Mouse (Mus musculus): ENCODE measurements around the gene Pigx. TPM values are rescaled to one million over a fixed set of nuclear protein-coding genes. Genes with fewer than 3 reads are reported as not detected.

Pigx gene
- 87.2 and 102 TPM in 2 replicates for polyA plus RNA-seq (2016; fragmentation: Nextera tagmentation; extraction: Ambion mirVana)

DNA sequence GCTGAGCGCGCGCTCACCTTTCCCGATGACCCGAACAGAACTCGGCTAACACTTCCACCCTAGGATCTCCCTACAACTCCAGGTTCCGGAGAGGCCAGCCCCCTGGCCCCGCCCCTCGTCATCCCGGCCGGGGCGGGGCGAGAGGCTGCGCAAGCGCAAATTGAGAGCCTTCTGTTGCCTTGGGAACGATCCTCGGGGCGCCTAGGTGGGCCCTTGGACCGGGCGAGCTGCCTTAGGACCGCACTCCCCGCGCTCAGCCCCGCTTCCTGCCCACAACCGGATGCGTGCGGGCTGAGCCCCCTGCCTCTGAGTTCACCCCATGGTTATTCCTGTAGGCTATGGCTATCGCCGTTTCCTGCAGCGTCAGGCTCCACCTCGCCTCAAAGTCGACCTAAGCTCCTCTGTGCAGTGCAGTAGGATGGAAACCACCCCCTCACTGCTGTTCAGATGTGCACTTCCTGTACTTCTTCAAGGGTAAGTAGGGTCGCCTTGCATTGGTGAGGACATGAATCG lies at the start of gene Pigx, which contains the start of gene Cep19:
TSS of gene Pigx (minus strand) at position 103 of the 513 bp plus-strand sequence.
TSS of gene Cep19 (plus strand) at position 163 of the 513 bp plus-strand sequence.
- under 1% methylated on average over 34 of the region's 34 CpGs for WGBS
- Histone ChIP-seq H3K9me3 (no peaks in the 10 kb centered on the region), H3K36me3 (peaks cover 38% of the 10 kb centered on the region), H3K27ac (peak within 1 kb of the TSS; percentile 94), H3K4me3 (peak within 1 kb of the TSS; percentile 87), H3K27me3 (ENCODE audit: insufficient read depth, poor library complexity, severe bottlenecking) (no peaks in the 10 kb centered on the region), H3K4me1 (peaks cover 9% of the 10 kb centered on the region)
- DNase-seq (ENCODE audit: low spot score): peak; percentile 95

DNA sequence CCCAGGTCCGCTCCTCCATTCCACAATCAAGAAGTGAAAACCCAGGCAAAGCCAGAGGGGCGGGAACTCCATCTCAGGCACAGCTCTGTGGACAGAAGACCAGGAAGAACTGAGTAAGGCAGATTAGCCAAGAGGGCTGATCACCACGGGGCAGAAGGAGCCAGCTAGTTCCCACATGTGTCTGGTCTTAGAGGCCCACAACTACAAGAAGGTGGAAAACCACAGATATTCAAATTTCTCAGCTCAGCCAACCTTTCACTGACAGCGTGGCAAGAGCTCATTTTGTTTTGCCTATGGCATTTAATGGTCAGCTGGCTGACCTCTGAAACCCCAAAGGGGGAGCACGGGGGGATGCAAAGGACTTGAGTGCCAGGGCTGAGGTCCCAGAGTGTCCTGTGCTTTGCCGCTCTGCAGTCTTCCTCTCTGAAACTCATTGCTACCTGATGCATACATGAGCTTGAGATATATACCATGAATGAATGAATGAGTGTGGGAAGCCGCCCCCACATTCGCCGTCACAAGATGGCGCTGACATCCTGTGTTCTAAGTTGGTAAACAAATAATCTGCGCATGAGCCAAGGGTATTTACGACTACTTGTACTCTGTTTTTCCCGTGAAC lies 48.2 kb upstream of the Pigx start:
- peak overlapping the region; percentile 49; the same call in 1 of the 2 replicates for H3K27ac ChIP-seq
- H3K4me1 ChIP-seq: 0 out of 2 replicates have a peak, but pooled peaks cover 6% of the 10 kb centered on the region
- H3K4me3 ChIP-seq: peak overlapping the region; percentile 35
- H3K27me3 ChIP-seq (ENCODE audit: insufficient read depth, poor library complexity, severe bottlenecking): no peaks in the 10 kb centered on the region
- 53% methylated on average over 12 of the region's 13 CpGs for WGBS
- H3K36me3 ChIP-seq: peaks cover 21% of the 10 kb centered on the region
- no peaks in the 10 kb centered on the region; the same call in 1 of the 2 replicates for H3K9me3 ChIP-seq
- no peak for DNase-seq (ENCODE audit: low spot score)

DNA sequence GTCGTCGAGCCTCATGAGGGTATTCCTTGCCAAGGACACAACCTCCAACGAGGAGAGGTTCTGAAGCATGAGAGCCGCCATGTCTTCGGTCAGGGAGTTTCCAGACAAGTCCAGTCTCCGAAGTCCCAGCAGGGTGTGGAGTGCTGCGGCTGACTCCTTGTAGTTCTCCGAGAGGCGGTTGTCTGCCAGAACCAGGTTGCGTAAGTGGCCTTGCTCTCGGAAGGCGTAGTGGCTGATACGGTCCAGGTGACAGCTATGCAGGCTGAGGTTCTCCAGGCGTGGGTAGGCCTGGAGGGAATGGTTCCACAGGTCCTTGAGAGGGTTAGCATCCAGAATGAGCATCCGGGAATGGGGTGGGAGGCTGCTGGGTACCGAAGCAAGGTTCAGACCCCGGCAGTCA lies 45.1 kb upstream of the Pigx start:
- 88% methylated on average over 17 of the region's 17 CpGs for WGBS
- Histone ChIP-seq H3K4me3 (no peak overlapping the region), H3K9me3 (no peaks in the 10 kb centered on the region; the same call in 1 of the 2 replicates), H3K27ac (no peak overlapping the region), H3K4me1 (0 out of 2 replicates have a peak, but pooled peaks cover 6% of the 10 kb centered on the region), H3K36me3 (peaks cover 21% of the 10 kb centered on the region), H3K27me3 (ENCODE audit: insufficient read depth, poor library complexity, severe bottlenecking) (no peaks in the 10 kb centered on the region)
- DNase-seq (ENCODE audit: low spot score): no peak

DNA sequence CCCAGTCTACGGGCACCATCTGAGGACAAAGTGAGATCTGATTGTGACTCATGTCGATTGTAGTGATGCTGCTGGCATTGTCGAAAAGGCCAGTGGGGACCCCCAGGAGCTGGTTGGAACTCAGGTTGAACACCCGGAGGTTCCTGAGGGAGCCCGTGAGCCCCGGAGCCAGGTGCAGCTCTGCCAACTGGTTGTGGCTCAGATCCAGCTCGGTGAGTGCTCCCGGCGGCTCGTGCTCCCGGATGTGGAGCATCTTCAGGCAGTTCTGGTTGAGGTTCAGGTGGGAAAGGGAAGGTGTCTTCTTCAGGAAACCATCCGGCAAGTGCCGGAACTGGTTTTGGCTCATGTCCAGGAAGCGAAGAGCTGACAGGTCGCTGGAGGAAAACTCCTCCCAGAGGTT lies 44.2 kb upstream of the Pigx start:
- Histone ChIP-seq H3K36me3 (peaks cover 21% of the 10 kb centered on the region), H3K27ac (no peak overlapping the region), H3K27me3 (ENCODE audit: insufficient read depth, poor library complexity, severe bottlenecking) (no peaks in the 10 kb centered on the region), H3K9me3 (no peaks in the 10 kb centered on the region; the same call in 1 of the 2 replicates), H3K4me1 (0 out of 2 replicates have a peak, but pooled peaks cover 6% of the 10 kb centered on the region), H3K4me3 (no peak overlapping the region)
- 92% methylated on average over 15 of the region's 15 CpGs for WGBS
- no peak for DNase-seq (ENCODE audit: low spot score)

DNA sequence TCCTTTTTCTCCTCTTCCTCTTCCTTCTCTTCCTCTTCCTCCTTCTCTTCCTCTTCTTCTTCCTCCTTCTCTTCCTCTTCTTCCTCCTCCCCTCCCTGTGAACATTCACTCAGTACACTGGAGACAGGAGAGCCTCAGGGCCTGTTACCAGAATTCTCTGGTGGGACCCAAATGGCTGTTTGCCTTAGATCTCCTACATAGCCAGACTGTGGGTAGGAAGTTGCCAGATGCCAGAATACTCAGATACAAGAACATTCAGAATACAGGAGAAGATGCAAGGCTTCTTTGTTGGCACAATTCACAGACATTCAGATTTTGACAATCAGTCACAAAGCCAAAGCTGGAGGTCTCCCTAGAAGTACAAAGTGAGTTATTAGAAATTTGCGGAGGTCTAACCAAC lies 39.4 kb upstream of the Pigx start:
- H3K36me3 ChIP-seq: peaks cover 12% of the 10 kb centered on the region

DNA sequence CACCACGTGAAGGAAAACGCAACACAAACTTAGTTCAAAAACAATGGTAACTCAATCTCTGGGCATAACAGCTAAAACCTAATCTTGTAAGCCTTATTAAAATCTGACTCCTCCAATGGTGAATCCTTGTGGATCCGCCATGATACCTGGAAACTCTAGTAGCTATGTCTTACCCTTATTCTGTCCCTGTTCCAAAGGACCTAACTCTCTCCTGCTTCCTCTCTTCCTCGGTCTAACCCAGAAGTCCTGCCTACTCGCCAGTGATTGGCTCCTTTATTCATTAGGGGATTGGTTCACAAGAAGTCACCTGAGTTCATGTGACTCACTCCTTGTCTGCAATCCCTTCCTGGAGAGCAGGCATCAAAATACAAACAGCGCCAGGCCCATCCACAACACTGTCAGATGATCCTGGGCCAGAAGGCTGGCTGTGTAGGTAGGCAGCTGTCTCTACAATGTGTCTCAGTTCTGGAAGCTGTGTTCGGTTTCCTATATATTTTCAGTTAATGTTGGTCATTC lies 36.4 kb upstream of the Pigx start:
- no peak overlapping the region for H3K4me3 ChIP-seq
- H3K27ac ChIP-seq: no peak overlapping the region
- 80% methylated on average over 7 of the region's 7 CpGs for WGBS
- H3K36me3 ChIP-seq: no peaks in the 10 kb centered on the region
- H3K27me3 ChIP-seq (ENCODE audit: insufficient read depth, poor library complexity, severe bottlenecking): no peaks in the 10 kb centered on the region
- DNase-seq (ENCODE audit: low spot score): no peak
- no peaks in the 10 kb centered on the region for H3K4me1 ChIP-seq
- no peaks in the 10 kb centered on the region for H3K9me3 ChIP-seq

More for the DNA sequence above, 39.4 kb upstream of the Pigx start:
- Histone ChIP-seq H3K9me3 (no peaks in the 10 kb centered on the region; the same call in 1 of the 2 replicates), H3K27me3 (ENCODE audit: insufficient read depth, poor library complexity, severe bottlenecking) (no peaks in the 10 kb centered on the region), H3K27ac (no peak overlapping the region), H3K4me3 (no peak overlapping the region), H3K4me1 (no peaks in the 10 kb centered on the region)
- WGBS: 90% methylated on average over 1 of the region's 1 CpGs
- DNase-seq (ENCODE audit: low spot score): no peak

DNA sequence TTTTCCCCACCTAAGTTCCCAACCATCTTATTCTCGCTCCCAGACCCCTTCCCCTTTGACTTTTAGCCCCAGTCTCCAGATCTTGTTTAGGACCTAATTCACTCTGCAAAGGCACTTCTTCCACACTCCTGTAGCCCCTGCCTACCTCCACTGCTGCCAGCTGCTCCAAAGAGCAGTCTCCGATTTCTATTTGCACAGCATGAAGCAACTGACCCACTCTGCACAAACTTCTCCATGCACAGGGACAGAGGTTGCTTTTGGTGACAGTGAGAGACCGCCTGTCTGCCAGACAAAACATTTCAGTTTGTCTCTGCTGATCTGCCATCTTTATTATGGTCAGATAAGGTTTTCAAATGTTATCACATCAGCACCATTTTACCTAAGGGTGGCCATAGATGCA lies 33.6 kb upstream of the Pigx start:
- Histone ChIP-seq H3K4me1 (peaks cover 10% of the 10 kb centered on the region; the same call in 1 of the 2 replicates), H3K36me3 (no peaks in the 10 kb centered on the region), H3K9me3 (no peaks in the 10 kb centered on the region), H3K4me3 (no peak overlapping the region), H3K27me3 (ENCODE audit: insufficient read depth, poor library complexity, severe bottlenecking) (no peaks in the 10 kb centered on the region), H3K27ac (no peak overlapping the region)
- WGBS: 79% methylated on average over 3 of the region's 3 CpGs
- DNase-seq (ENCODE audit: low spot score): no peak

DNA sequence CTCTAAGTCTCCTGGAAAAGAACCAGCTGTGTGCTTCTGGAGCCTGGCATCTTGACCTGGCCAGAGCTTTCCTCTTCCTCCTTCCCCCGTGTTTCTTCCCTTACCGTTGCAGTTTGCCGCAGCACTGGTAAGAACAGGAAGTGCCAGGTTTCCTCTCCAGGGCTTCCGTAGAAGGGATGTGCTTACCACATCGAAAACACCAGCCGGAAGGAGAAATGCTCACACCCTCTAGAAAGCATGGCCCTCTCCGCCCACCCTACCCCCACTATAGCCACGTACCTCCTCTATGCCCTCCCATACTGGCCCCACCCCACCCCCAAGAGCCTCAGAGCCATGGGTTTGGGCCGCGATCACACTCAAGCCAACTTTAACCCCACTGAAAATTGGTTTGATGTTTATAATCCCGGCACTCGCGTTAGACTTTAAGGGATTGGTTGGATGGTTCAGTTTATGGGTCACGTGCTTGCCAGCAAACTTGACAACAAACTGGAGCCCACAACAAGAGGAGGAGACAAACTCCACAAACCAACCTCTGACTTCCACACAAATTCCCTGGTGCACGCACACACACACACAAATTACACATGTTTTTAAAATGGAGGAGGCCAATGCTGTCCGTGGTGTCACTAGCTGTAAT lies 30.8 kb upstream of the Pigx start:
- Histone ChIP-seq H3K27me3 (ENCODE audit: insufficient read depth, poor library complexity, severe bottlenecking) (no peaks in the 10 kb centered on the region), H3K4me1 (peaks cover 10% of the 10 kb centered on the region; the same call in 1 of the 2 replicates), H3K4me3 (peak overlapping the region; percentile 44), H3K27ac (peak overlapping the region; percentile 79; the same call in 1 of the 2 replicates), H3K9me3 (no peaks in the 10 kb centered on the region), H3K36me3 (no peaks in the 10 kb centered on the region)
- no peak for DNase-seq (ENCODE audit: low spot score)
- WGBS: 55% methylated on average over 16 of the region's 16 CpGs

DNA sequence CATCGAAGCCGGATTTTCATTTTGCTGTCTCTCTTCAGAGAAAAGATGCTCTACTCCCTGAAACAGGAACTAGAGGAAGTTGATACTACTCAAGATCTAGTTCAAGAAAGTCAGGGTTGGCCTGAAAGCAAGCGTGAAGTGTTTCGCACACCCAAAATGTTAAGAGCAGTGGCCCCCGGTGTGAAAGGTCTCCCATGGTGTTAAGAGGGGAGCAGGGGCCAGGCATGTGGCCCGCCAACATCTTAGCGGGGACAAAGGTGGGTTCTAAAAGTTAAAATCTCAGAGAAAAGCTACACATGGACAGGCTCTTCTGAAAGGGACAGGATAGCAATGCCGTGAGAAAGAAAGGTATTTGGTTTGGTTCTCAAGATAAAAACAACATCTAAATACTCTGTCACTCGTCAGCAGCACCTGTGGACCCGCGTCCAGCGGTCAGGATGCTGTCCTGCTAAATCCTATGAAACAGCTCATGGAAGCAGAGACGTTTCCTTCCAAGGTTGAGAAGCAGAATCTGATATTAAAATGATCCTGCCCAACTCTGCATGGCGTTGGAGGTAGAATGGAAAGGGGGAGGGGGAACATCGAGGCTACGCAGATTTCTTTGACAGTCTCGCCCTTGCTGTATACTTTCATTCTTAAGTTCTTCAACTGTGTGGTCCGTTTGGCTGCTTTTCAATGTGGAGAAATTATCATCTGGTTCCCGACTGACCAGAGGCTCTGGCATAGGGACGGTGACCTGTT lies 30.1 kb upstream of the Pigx start:
- Histone ChIP-seq H3K27me3 (ENCODE audit: insufficient read depth, poor library complexity, severe bottlenecking) (no peaks in the 10 kb centered on the region), H3K4me3 (peak overlapping the region; percentile 44), H3K4me1 (peaks cover 10% of the 10 kb centered on the region; the same call in 1 of the 2 replicates), H3K9me3 (no peaks in the 10 kb centered on the region), H3K36me3 (no peaks in the 10 kb centered on the region), H3K27ac (peak overlapping the region; percentile 79; the same call in 1 of the 2 replicates)
- no peak for DNase-seq (ENCODE audit: low spot score)
- 63% methylated on average over 20 of the region's 20 CpGs for WGBS

DNA sequence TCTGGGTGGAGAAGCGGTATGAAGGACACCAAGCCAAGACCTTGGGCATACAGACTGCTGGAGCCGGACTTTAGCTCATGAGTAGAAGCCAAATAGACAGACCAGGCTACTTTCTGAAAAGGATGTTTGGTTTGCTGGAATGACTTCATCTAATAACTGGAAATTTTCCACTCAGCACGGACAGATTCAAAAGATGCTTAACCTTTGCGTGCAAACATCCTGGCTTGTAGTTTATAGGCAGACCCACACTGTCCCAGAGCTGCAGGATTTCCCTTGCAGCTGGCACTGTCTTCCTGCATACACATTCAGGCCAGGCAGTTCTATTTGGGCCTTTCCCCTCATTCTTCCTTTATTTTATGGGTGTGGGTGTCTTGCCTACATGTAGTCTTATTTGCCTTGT lies 27.5 kb upstream of the Pigx start:
- DNase-seq (ENCODE audit: low spot score): no peak
- Histone ChIP-seq H3K27ac (no peak overlapping the region), H3K4me3 (no peak overlapping the region)

DNA sequence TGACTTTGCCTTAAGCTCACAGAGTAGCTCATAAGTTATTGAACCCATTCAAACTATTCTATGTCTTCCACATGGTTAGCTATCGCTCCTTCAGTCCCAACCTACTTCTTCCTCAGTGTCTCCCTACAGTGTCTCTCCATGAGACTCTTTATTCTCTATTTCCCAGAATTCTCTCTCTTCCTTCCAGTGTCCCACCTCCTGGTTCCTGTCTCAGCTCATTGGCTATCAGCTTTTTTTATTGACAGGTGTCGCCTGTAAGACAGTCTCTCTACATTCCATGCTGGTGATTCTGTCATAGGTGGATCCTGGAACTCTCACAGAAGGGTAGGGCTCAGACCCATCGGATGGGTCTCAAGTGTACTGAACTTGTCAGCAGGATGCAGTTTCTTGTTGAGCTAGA lies 25.8 kb upstream of the Pigx start:
- Histone ChIP-seq H3K9me3 (no peaks in the 10 kb centered on the region), H3K4me1 (peaks cover 10% of the 10 kb centered on the region; the same call in 1 of the 2 replicates), H3K27me3 (ENCODE audit: insufficient read depth, poor library complexity, severe bottlenecking) (no peaks in the 10 kb centered on the region), H3K36me3 (no peaks in the 10 kb centered on the region), H3K4me3 (no peak overlapping the region), H3K27ac (no peak overlapping the region)
- 82% methylated on average over 3 of the region's 3 CpGs for WGBS
- DNase-seq (ENCODE audit: low spot score): no peak

More for the DNA sequence above, 27.5 kb upstream of the Pigx start:
- H3K9me3 ChIP-seq: no peaks in the 10 kb centered on the region
- no peaks in the 10 kb centered on the region for H3K36me3 ChIP-seq
- H3K4me1 ChIP-seq: peaks cover 10% of the 10 kb centered on the region; the same call in 1 of the 2 replicates
- no peaks in the 10 kb centered on the region for H3K27me3 ChIP-seq (ENCODE audit: insufficient read depth, poor library complexity, severe bottlenecking)
- 69% methylated on average over 4 of the region's 4 CpGs for WGBS
